8 mouse cellular contexts compared by ENCODE assay signal in genomic region chr5:115214864-115215263, GRCm38 (mm10). TPM values are rescaled to one million over a fixed set of nuclear protein-coding genes. Genes with fewer than 3 reads are reported as not detected.
DNase-seq lines count a peak whose midpoint lies in the region; ATAC-seq and TF ChIP-seq lines count a peak whose summit lies in the region.

No protein-coding gene starts in this region.

- H3K4me2 ChIP-seq in forebrain, embryonic 16.5 days (ENCODE audit: low read length), result peak overlapping the region; percentile 59
- peak overlapping the region; percentile 67 for H3K4me2 ChIP-seq in neural tube, embryonic 13.5 days

- DNase-seq in liver, adult 2 months (ENCODE audit: extremely low read depth, low read depth, low spot score), result no peak
- no peak for DNase-seq in liver
- DNase-seq in cerebellum, adult 9-10 months, result peak; percentile 83
- peak; percentile 53 to 62 for DNase-seq in layer of hippocampus, postnatal 36 days
- DNase-seq in urinary bladder, adult 18-20 months (ENCODE audit: low spot score in 2 of 2), result no peak
- no peak for DNase-seq in thymus, adult 18-20 months

- peak overlapping the region; percentile 22; the same call in 1 of the 2 replicates for H3K4me3 ChIP-seq in liver, adult 2 months (ENCODE audit: insufficient read depth, low read depth, low read length)
- peak overlapping the region; percentile 47 for H3K4me3 ChIP-seq in forebrain, embryonic 16.5 days (replicated peaks; ENCODE audit: low read length)
- peak overlapping the region; percentile 43 for H3K4me3 ChIP-seq in neural tube, embryonic 13.5 days

- 4% methylated on average over 17 of the region's 17 CpGs for WGBS in liver, adult 2 months
- under 1% methylated on average over 17 of the region's 17 CpGs for WGBS in forebrain, embryonic 16.5 days
- 0% methylated on average over 17 of the region's 17 CpGs for WGBS in neural tube, embryonic 13.5 days

- no peak for TF ChIP-seq POLR2A in liver, adult 2 months (IDR thresholded peaks at IDR 0.05; ENCODE audit: extremely low read depth, insufficient read depth, low read length)

- no peaks in the 10 kb centered on the region for H3K9me3 ChIP-seq in forebrain, embryonic 16.5 days (ENCODE audit: control insufficient read depth, low read length)
- H3K9me3 ChIP-seq in neural tube, embryonic 13.5 days, result no peaks in the 10 kb centered on the region

- no peaks in the 10 kb centered on the region for H3K4me1 ChIP-seq in liver, adult 2 months (ENCODE audit: control insufficient read depth, insufficient read depth, low read length)
- H3K4me1 ChIP-seq in forebrain, embryonic 16.5 days (replicated peaks; ENCODE audit: control insufficient read depth, insufficient read depth, low read length), result peaks cover 10% of the 10 kb centered on the region
- H3K4me1 ChIP-seq in neural tube, embryonic 13.5 days (replicated peaks), result peaks cover 8% of the 10 kb centered on the region

- ATAC-seq in forebrain, embryonic 16.5 days, result peak; percentile 82
- peak; percentile 60 for ATAC-seq in neural tube, embryonic 13.5 days (ENCODE audit: low read depth)

- H3K9ac ChIP-seq in liver, adult 2 months (ENCODE audit: low read depth, low read length), result no peak overlapping the region
- H3K9ac ChIP-seq in forebrain, embryonic 16.5 days (replicated peaks; ENCODE audit: low read depth, low read length), result peak overlapping the region; percentile 73
- H3K9ac ChIP-seq in neural tube, embryonic 13.5 days, result peak overlapping the region; percentile 75

- H3K36me3 ChIP-seq in liver, adult 2 months (ENCODE audit: control insufficient read depth, insufficient read depth, low read length), result no peaks in the 10 kb centered on the region
- no peaks in the 10 kb centered on the region for H3K36me3 ChIP-seq in forebrain, embryonic 16.5 days (ENCODE audit: control insufficient read depth, insufficient read depth)
- H3K36me3 ChIP-seq in neural tube, embryonic 13.5 days, result no peaks in the 10 kb centered on the region

- no peaks in the 10 kb centered on the region for H3K79me2 ChIP-seq in liver, adult 2 months (ENCODE audit: control insufficient read depth, insufficient read depth, low read length)

- H3K27ac ChIP-seq in liver, adult 2 months (replicated peaks; ENCODE audit: insufficient read depth, low read depth, low read length), result no peak overlapping the region
- H3K27ac ChIP-seq in forebrain, embryonic 16.5 days (ENCODE audit: low read length), result peak overlapping the region; percentile 70
- H3K27ac ChIP-seq in neural tube, embryonic 13.5 days (replicated peaks), result peak overlapping the region; percentile 86

- peaks cover 13% of the 10 kb centered on the region for H3K27me3 ChIP-seq in liver, adult 2 months (ENCODE audit: control insufficient read depth, insufficient read depth, low read length)
- H3K27me3 ChIP-seq in forebrain, embryonic 16.5 days (replicated peaks; ENCODE audit: control insufficient read depth, insufficient read depth, low read length), result no peaks in the 10 kb centered on the region
- H3K27me3 ChIP-seq in neural tube, embryonic 13.5 days, result 0 out of 2 replicates have a peak, but pooled peaks cover 6% of the 10 kb centered on the region

- no peak for TF ChIP-seq CTCF in liver, adult 2 months (IDR thresholded peaks at IDR 0.05; ENCODE audit: low read depth, low read length)

RNA-seq across cellular contexts. Expression of gene Cabp1, which starts 20.7 kb away (rescaled TPM):
- total RNA-seq in liver, adult 2 months (2014; rRNA removed), result 0.09 TPM in 1 of 2 replicates, not detected in the other
- polyA plus RNA-seq in liver, adult 2 months (2012; rRNA removed), result 0.07 and 0.21 TPM in 2 replicates
- polyA plus RNA-seq in forebrain, embryonic 16.5 days (2015; fragmentation: Nextera tagmentation; extraction: Ambion mirVana), result 8.3 and 9.2 TPM in 2 replicates
- total RNA-seq in layer of hippocampus, postnatal 36 days (2021), result 100 to 1,000 TPM; 122 to 139 TPM
- 24.3 and 27.7 TPM in 2 replicates for polyA plus RNA-seq in neural tube, embryonic 13.5 days (2015; fragmentation: Nextera tagmentation; extraction: Ambion mirVana)

RNA-seq across cellular contexts. Expression of gene Pop5, which starts 20.8 kb away (rescaled TPM):
- 56.2 and 59.2 TPM in 2 replicates for total RNA-seq in liver, adult 2 months (2014; rRNA removed)
- polyA plus RNA-seq in liver, adult 2 months (2012; rRNA removed), result 70.3 and 91.0 TPM in 2 replicates
- 85.3 and 101 TPM in 2 replicates for polyA plus RNA-seq in forebrain, embryonic 16.5 days (2015; fragmentation: Nextera tagmentation; extraction: Ambion mirVana)
- 100 to 1,000 TPM; 117 to 122 TPM for total RNA-seq in layer of hippocampus, postnatal 36 days (2021)
- polyA plus RNA-seq in neural tube, embryonic 13.5 days (2015; fragmentation: Nextera tagmentation; extraction: Ambion mirVana), result 123 and 138 TPM in 2 replicates

RNA-seq across cellular contexts. Expression of gene Mlec, which starts 56.9 kb away (rescaled TPM):
- total RNA-seq in liver, adult 2 months (2014; rRNA removed), result 33.7 and 44.7 TPM in 2 replicates
- polyA plus RNA-seq in liver, adult 2 months (2012; rRNA removed), result 40.8 and 41.8 TPM in 2 replicates
- 19.3 and 21.1 TPM in 2 replicates for polyA plus RNA-seq in forebrain, embryonic 16.5 days (2015; fragmentation: Nextera tagmentation; extraction: Ambion mirVana)
- 10 to 100 TPM; 92.7 to 96.4 TPM for total RNA-seq in layer of hippocampus, postnatal 36 days (2021)
- 32.1 and 33.5 TPM in 2 replicates for polyA plus RNA-seq in neural tube, embryonic 13.5 days (2015; fragmentation: Nextera tagmentation; extraction: Ambion mirVana)

RNA-seq across cellular contexts. Expression of gene Rnf10, which starts 57.8 kb away (rescaled TPM):
- 32.1 and 42.9 TPM in 2 replicates for total RNA-seq in liver, adult 2 months (2014; rRNA removed)
- 79.2 and 81.3 TPM in 2 replicates for polyA plus RNA-seq in liver, adult 2 months (2012; rRNA removed)
- polyA plus RNA-seq in forebrain, embryonic 16.5 days (2015; fragmentation: Nextera tagmentation; extraction: Ambion mirVana), result 168 and 176 TPM in 2 replicates
- total RNA-seq in layer of hippocampus, postnatal 36 days (2021), result 100 to 1,000 TPM; 238 to 245 TPM
- 185 and 190 TPM in 2 replicates for polyA plus RNA-seq in neural tube, embryonic 13.5 days (2015; fragmentation: Nextera tagmentation; extraction: Ambion mirVana)

Comparison
In these comparisons a context has a peak if more than half of its experiments do, and no peak if none do; other contexts are left out.
1. DNase-seq: peak in cerebellum, adult 9-10 months (single experiment) and layer of hippocampus, postnatal 36 days (2 of 2); none in liver, adult 2 months (single experiment), liver (single experiment), urinary bladder, adult 18-20 months (0 of 2) and thymus, adult 18-20 months (0 of 2).
2. Peak in every context shown above with its lines, with median percentiles within 50 percentile points of each other: H3K4me3 ChIP-seq.